Mouse (Mus musculus) right cerebral cortex, postnatal 25 days (tissue): ENCODE data around the gene St3gal3.
A peak's percentile ranks its signal among the peaks of the same experiment; 100 is the strongest.

Source experiments
- DNase-seq: peaks from one replicate; pipeline ENCODE4 v3.0.0; 2022

Gene St3gal3

DNA sequence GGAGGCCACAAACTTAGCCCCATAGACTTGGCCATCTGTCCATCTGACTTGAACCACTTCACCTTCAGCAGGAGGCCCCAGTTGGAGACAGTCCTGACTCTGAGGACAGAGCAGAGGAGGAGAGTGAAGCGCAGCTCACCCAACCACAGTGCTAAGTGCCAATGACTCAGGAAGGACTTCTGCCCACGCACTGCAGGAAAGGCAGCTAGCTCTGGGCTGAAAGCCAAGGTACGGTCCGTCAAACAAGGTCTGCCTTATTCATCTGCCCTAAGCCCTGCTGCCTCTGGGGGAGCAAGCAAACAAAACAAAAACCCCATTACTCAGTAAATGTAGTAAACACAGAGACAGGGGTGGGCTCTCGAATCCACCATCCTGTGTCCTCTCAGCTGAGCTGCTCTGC is 4.2 kb upstream of the St3gal3 start:
- DNase-seq, result peak; percentile 60

DNA sequence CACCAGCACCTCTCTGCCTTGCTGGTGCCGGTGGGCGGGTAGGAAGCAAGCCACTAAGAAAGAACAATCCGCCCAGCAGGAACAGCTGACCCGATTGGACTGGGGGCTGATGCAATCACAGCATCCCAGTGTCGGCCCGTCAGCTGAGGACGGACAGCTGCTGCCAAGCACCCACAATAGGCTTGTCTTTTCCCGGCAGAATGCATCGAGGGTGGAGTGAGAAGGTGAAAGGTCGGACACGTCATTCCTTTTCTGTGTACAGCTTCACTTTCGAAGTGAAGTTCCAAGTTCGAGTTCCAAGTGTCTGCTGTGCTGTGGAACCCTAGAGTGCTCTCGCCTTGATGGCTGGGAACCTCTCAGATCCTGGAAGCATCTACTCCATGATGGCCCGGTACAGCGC is 3.1 kb upstream of the St3gal3 start:
- no peak for DNase-seq

- no peak for DNase-seq
These were observed 2.6 kb upstream of the St3gal3 start for GRCm38 (mm10) chr4:118137311-118137710.

GRCm38 (mm10) chr4:118135414-118135813 is 700 bp upstream of the St3gal3 start:
- no peak for DNase-seq

DNA sequence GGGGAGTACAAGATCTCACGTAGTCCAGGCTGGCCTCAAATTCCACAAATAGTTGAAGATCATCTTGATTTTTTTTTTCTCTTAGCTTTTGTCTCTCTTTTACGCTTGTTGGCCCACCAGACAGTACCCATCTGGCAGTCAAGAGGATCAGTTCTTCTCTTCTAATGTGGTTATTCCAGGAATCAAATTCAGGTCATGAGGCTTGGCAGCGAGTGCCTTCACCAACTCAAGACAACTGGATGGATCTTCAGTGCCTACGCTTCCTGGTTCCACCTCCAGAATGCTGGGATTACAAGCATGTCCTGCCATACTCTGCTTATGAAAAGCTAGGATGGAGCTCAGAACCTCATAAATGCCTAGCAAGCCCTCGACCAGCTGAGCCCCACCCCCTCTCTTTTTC is 3.4 kb downstream of the St3gal3 start:
- DNase-seq, result no peak

GRCm38 (mm10) chr4:118123030-118123704 is 11.5 kb downstream of the St3gal3 start:
- DNase-seq, result no peak

- DNase-seq, result no peak
These were observed 12.6 kb downstream of the St3gal3 start for GRCm38 (mm10) chr4:118122078-118122477.

DNA sequence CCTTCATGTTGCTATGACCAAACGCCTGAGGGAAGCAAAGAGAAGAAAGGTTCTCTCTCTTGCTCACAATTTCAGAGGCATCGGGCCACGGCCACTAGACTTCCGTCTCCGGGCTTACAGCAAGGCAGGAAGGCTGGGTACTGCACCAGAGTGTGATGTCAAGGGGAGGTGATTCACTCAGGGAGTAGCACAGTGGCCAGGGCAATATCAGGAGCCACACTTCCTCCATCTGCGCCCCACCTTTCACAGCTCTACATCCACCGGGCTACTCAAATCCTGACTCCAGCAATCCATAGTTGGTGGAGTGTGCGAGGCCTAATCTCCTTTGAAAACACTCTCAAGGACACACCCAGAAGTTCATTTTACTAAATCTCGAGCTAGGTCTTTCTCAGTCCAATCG is 17.1 kb downstream of the St3gal3 start:
- DNase-seq, result no peak

DNA sequence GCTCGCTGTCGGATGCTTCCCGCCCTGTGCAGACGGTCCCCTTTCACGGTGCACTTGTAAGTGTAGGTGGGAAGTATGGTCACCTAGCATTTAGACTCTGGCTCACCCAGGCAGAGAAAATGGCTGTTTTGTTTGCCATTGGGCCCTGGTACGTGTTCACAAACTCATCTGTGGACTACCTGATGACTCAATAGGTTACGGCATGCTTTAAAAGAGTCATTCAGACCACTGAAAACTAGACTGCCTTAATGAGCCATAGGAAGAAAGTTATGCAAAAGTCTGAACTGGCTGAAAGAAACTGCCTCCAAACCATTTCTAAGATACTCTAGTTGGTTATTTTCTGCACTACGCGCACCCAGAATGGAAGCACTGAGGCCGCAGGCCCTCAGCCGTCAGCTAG is 18.6 kb downstream of the St3gal3 start:
- DNase-seq, result no peak

- no peak for DNase-seq
These were observed 19.6 kb downstream of the St3gal3 start for GRCm38 (mm10) chr4:118115132-118115531.

- no peak for DNase-seq
These were observed 22.1 kb downstream of the St3gal3 start for GRCm38 (mm10) chr4:118112601-118113000.

DNA sequence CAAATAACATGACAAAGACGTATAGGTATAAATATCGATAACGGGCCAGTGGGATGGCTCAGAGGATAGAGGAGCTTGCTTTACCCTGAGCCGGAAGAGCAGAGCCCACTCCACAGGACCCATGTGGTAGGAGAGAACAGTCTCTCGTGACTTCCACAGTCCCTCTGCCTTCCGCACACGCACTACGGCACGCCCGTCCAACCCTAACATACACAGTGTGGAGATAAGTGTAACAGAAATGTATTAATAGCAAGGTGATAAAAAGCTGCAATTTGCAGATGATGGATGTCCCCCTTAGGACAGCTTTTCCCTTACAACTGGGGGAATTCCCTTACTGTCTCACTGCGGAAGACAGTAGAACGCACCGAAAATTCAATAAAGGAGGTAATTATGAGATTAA is 25.1 kb downstream of the St3gal3 start:
- DNase-seq, result no peak

- no peak for DNase-seq
These were observed 25.9 kb downstream of the St3gal3 start for GRCm38 (mm10) chr4:118108779-118109178.

GRCm38 (mm10) chr4:118105256-118106053 is 29.3 kb downstream of the St3gal3 start:
- no peak for DNase-seq

DNA sequence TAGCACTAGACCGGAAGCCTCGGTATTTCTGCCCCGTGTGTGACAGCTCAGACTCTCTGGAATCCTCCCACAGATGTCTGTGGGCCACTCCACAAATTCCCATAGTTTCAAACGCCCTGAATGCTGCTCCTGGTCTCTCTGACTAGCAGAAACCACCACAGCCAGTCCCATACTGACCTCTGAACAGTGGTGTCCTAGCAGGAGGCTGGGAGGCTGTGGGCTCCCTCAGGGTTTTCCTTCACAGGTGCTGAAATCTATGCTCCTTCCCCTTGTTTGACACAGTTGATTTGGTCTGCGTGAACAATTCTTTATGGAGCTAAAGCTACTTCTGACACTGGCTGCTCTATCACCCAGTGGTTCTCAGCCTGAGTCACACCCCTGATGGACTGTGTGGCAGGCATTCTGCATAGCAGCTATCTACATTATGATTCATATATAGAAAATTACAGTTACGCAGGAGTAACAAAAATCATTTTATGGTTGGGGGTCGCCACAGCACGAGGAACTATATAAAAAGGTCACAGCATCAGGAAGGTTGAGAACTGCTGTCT is 31.4 kb downstream of the St3gal3 start:
- no peak for DNase-seq

DNA sequence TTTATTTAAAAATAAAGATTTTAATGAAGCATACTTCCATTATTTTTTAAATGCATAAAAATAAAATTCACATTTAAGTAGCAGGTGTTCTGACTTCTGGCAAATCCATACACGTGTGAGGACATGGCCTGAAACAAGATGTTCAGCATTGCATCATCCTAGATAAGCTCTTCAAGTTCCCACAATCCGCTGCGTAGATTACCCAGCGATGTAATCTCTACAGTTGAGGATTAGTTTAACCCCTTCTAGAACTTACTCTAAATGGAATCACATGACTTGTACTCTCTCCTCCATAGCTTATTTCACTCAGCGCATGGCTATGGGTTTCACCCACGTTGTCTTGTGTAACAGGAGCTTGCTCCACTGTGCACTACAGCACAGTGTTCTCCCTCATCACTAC is 33.2 kb downstream of the St3gal3 start:
- no peak for DNase-seq

DNA sequence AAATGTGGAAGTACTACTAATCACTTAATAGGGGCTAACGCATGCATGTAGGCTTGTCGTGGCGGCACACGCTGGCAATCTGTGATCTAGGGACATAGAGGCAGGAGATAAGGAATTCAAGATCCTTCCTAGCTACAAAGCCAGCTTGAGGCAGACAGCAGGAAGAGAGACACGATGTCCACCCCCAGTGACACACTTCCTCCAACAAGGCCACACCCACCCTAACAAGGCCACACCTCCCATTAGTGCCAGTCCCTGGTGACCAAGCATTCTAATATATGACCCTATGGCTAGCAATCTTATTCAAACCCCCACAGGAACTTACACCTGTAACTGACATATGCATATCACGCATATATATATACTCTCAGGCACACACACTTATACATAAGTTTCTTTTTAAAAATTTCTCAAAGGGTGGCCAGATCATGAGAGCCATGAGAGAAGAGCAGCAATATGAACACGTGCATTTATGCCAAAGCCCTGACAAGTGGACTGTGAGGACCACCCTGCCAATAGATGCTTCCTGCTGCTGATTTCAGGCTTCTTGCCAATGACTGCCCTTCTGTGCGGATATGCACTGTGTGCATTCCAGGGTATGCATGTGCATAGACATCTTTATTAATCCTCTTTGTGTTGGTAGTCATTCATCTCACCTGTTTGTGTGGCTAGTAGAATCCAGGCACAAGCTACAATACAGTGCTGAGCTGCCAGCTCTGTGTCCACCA is 34.9 kb downstream of the St3gal3 start:
- no peak for DNase-seq

DNA sequence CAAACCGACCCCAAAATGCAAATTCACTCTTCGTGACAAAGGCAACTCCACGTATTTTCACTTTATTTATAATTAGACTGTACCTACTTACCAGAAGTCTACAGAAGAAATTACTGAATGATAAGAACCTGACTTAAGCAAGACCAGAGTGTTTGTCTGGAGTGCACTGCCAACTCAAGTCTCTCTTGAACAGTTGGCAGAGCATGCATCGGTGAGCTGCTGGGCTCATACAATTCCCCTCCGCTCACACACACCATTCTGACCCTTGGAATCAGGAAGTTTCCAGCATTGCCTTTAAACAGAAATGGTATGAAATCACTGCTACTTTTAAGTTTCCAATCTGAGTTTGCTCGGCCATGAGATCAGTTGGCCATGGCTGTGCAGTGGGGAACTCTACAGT is 36.1 kb downstream of the St3gal3 start:
- DNase-seq, result no peak

GRCm38 (mm10) chr4:118096069-118096468 is 38.6 kb downstream of the St3gal3 start:
- no peak for DNase-seq

GRCm38 (mm10) chr4:118092784-118093457 is 41.8 kb downstream of the St3gal3 start:
- DNase-seq, result no peak

GRCm38 (mm10) chr4:118090449-118090848 is 44.3 kb downstream of the St3gal3 start:
- DNase-seq, result no peak

- no peak for DNase-seq
These were observed 44.8 kb downstream of the St3gal3 start for GRCm38 (mm10) chr4:118089939-118090338.

GRCm38 (mm10) chr4:118088771-118089170 is 45.9 kb downstream of the St3gal3 start:
- no peak for DNase-seq
